Comparison of ENCODE assay signal across 8 mouse cellular contexts in the genomic region with DNA sequence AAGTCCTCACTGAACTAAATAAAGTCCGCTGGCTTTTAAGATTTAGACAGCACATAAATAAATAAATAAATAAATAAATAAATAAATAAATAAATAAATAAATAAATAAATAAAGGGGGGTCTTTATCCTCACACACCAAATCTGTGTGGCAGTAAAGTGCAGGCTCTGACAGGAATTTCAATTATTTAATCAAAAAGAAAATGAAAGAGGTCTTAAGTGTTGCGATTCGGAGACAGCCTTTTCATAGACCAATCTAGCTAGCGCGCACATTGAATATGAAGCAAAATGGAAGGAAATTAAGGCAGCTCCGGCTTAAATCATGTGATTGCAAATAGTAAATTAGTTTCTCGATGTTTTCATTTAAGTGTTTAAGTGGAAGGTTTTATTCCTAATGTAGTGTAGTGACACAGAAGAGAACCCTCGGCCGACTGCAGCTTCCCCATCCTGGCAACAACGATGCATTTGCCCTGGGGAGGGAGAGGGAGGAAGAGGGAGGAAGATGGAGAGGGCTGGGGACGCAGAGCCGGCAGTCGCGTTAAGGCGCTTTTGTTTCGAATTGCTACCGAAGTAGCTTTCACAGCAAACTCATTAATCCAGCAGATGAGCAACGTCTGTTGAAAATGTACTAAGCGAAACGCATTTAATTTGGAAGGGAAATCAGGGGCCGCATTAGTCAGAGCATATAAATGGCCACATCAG. TPM values are rescaled to one million over a fixed set of nuclear protein-coding genes. Genes with fewer than 3 reads are reported as not detected.
DNase-seq lines count a peak whose midpoint lies in the region; ATAC-seq and TF ChIP-seq lines count a peak whose summit lies in the region.

No protein-coding gene starts in this region.

- ATAC-seq in heart, embryonic 11.5 days (replicated peaks; ENCODE audit: insufficient number of reproducible peaks, low FRiP score, low TSS enrichment) = no peak
- peak; percentile 55; the same call in 1 of the 2 replicates for ATAC-seq in forebrain, embryonic 13.5 days
- no peak for ATAC-seq in liver, embryonic 16.5 days (ENCODE audit: low read depth)

- H3K9me3 ChIP-seq in heart, embryonic 11.5 days (replicated peaks; ENCODE audit: control insufficient read depth, low read length) = no peaks in the 10 kb centered on the region
- no peaks in the 10 kb centered on the region for H3K9me3 ChIP-seq in E14TG2a.4 (ENCODE audit: low read length)
- H3K9me3 ChIP-seq in forebrain, embryonic 13.5 days (replicated peaks) = no peaks in the 10 kb centered on the region
- H3K9me3 ChIP-seq in liver, embryonic 16.5 days (replicated peaks; ENCODE audit: control insufficient read depth, low read length) = no peaks in the 10 kb centered on the region

- H3K9ac ChIP-seq in heart, embryonic 11.5 days (ENCODE audit: low read depth, low read length) = no peak overlapping the region
- H3K9ac ChIP-seq in forebrain, embryonic 13.5 days = 0 out of 2 replicates have a peak overlapping the region, but pooled peaks have one; percentile 37
- no peak overlapping the region for H3K9ac ChIP-seq in liver, embryonic 16.5 days (ENCODE audit: low read depth, low read length)

- TF ChIP-seq CTCF in E14TG2a.4 (conservative IDR thresholded peaks at IDR 0.05; ENCODE audit: low read length) = no peak

- no peaks in the 10 kb centered on the region for H3K36me3 ChIP-seq in heart, embryonic 11.5 days (ENCODE audit: control insufficient read depth, insufficient read depth, low read length)
- H3K36me3 ChIP-seq in E14TG2a.4 (ENCODE audit: insufficient read depth, low read length) = no peaks in the 10 kb centered on the region
- no peaks in the 10 kb centered on the region for H3K36me3 ChIP-seq in forebrain, embryonic 13.5 days (ENCODE audit: poor library complexity, severe bottlenecking)
- H3K36me3 ChIP-seq in liver, embryonic 16.5 days (ENCODE audit: control insufficient read depth, insufficient read depth) = no peaks in the 10 kb centered on the region

- H3K4me2 ChIP-seq in heart, embryonic 11.5 days = peak overlapping the region; percentile 64
- peak overlapping the region; percentile 60 for H3K4me2 ChIP-seq in forebrain, embryonic 13.5 days
- H3K4me2 ChIP-seq in liver, embryonic 16.5 days (ENCODE audit: low read depth, low read length) = peak overlapping the region; percentile 4; the same call in 1 of the 2 replicates

- DNase-seq in heart, postnatal 4 days = no peak
- DNase-seq in ovary, adult 18-20 months (ENCODE audit: low spot score) = no peak
- DNase-seq in gastrocnemius, postnatal 36 days = no peak
- no peak for DNase-seq in testis, postnatal 10 days (ENCODE audit: low spot score)

- WGBS in heart, embryonic 11.5 days (ENCODE audit: insufficient replicate concordance) = 12% methylated on average over 21 of the region's 21 CpGs
- WGBS in forebrain, embryonic 13.5 days = 2% methylated on average over 21 of the region's 21 CpGs
- WGBS in liver, embryonic 16.5 days (ENCODE audit: insufficient replicate concordance) = 11% methylated on average over 21 of the region's 21 CpGs

- H3K27me3 ChIP-seq in heart, embryonic 11.5 days (ENCODE audit: control insufficient read depth, insufficient read depth, low read length) = peaks cover 14% of the 10 kb centered on the region
- peaks cover 26% of the 10 kb centered on the region for H3K27me3 ChIP-seq in E14TG2a.4 (ENCODE audit: insufficient read depth, low read length)
- H3K27me3 ChIP-seq in forebrain, embryonic 13.5 days = peaks cover 94% of the 10 kb centered on the region
- H3K27me3 ChIP-seq in liver, embryonic 16.5 days (ENCODE audit: control insufficient read depth, insufficient read depth, low read depth, low read length) = peaks cover 9% of the 10 kb centered on the region

- no peaks in the 10 kb centered on the region for H3K4me1 ChIP-seq in heart, embryonic 11.5 days (ENCODE audit: control insufficient read depth, insufficient read depth, low read length)
- H3K4me1 ChIP-seq in E14TG2a.4 (replicated peaks; ENCODE audit: low read depth, low read length) = peaks cover 25% of the 10 kb centered on the region
- H3K4me1 ChIP-seq in forebrain, embryonic 13.5 days = peaks cover 12% of the 10 kb centered on the region
- H3K4me1 ChIP-seq in liver, embryonic 16.5 days (ENCODE audit: control insufficient read depth, low read depth, low read length) = no peaks in the 10 kb centered on the region

- peak overlapping the region; percentile 36 for H3K4me3 ChIP-seq in heart, embryonic 11.5 days (ENCODE audit: low read depth, low read length)
- H3K4me3 ChIP-seq in E14TG2a.4 (replicated peaks; ENCODE audit: low read length) = peak overlapping the region; percentile 32; the same call in 1 of the 2 replicates
- H3K4me3 ChIP-seq in forebrain, embryonic 13.5 days = peak overlapping the region; percentile 33
- no peak overlapping the region for H3K4me3 ChIP-seq in liver, embryonic 16.5 days (ENCODE audit: low read depth, low read length)

- H3K27ac ChIP-seq in heart, embryonic 11.5 days (ENCODE audit: low read depth, low read length) = no peak overlapping the region
- H3K27ac ChIP-seq in forebrain, embryonic 13.5 days = no peak overlapping the region
- H3K27ac ChIP-seq in liver, embryonic 16.5 days (ENCODE audit: low read length) = no peak overlapping the region

- intact Hi-C loops in gastrocnemius, postnatal 36 days (cut with DNase I) = no loop called here

RNA-seq across cellular contexts. Expression of gene Bsx, which starts 15.3 kb away (rescaled TPM):
- not detected in 2 replicates for polyA plus RNA-seq in heart, embryonic 11.5 days (2014; fragmentation: Nextera tagmentation; extraction: Ambion mirVana)
- total RNA-seq in heart, postnatal 4 days (2021) = not detected
- 0.69 and 1.6 TPM in 2 replicates for polyA plus RNA-seq in forebrain, embryonic 13.5 days (2015; fragmentation: Nextera tagmentation; extraction: Ambion mirVana)
- polyA plus RNA-seq in liver, embryonic 16.5 days (2015; fragmentation: Nextera tagmentation; extraction: Ambion mirVana) = not detected in 2 replicates
- not detected for total RNA-seq in gastrocnemius, postnatal 36 days (2021)

RNA-seq across cellular contexts. Expression of gene Hspa8, which starts 57.8 kb away (rescaled TPM):
- 2,531 and 2,677 TPM in 2 replicates for polyA plus RNA-seq in heart, embryonic 11.5 days (2014; fragmentation: Nextera tagmentation; extraction: Ambion mirVana)
- total RNA-seq in heart, postnatal 4 days (2021) = 1,000 to 10,000 TPM; 1,168 to 1,187 TPM
- polyA plus RNA-seq in forebrain, embryonic 13.5 days (2015; fragmentation: Nextera tagmentation; extraction: Ambion mirVana) = 3,030 and 3,122 TPM in 2 replicates
- polyA plus RNA-seq in liver, embryonic 16.5 days (2015; fragmentation: Nextera tagmentation; extraction: Ambion mirVana) = 981 and 995 TPM in 2 replicates
- total RNA-seq in gastrocnemius, postnatal 36 days (2021) = 1,000 to 10,000 TPM; 1,032 to 1,188 TPM

Comparison
In these comparisons a context has a peak if more than half of its experiments do, and no peak if none do; other contexts are left out.
1. H3K4me2 ChIP-seq: peak in every context shown above with its lines; median percentile 64 in heart, embryonic 11.5 days; 60 in forebrain, embryonic 13.5 days; 4 in liver, embryonic 16.5 days.